ENCODE assay signal across 8 mouse cellular contexts in the genomic region with DNA sequence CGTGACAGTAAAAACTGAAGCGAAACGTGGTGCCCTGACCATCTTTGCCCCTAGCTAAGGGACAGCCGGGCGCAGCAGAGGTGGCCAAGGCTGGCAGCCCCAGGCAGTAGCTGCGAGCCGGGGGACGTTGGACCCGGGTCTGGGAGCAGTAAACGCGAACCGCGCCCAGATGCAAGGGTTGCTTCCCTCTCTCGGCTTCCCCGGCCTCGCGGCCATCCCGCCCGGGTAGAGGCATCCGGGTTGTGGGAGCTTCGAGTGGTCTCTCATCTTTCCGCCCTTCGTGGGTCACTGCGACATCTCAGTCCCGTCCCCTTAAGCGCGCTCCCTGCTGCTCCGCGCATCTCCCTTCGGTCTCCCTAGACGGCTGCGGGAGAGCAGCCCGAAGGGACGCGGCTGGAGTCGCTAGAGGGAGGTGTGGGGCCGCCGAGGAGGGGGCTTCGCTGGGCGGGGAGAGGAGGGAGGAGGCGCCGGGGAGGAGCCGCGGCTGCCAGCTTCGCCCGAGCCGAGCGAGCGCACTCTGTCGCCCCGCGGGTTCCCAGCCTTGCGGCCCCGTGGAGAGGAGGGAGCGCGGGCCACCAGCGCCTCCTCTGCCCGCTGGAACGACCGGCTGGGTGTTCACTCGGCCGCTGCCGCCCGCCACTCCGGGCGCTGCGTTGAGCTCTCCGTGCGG. TPM values are rescaled to one million over a fixed set of nuclear protein-coding genes. Genes with fewer than 3 reads are reported as not detected.
A peak's percentile ranks its signal among the peaks of the same experiment; 100 is the strongest.
DNase-seq lines count a peak whose midpoint lies in the region; ATAC-seq and TF ChIP-seq lines count a peak whose summit lies in the region.

No protein-coding gene starts in this region.

- H3K9me3 ChIP-seq in hindbrain, embryonic 11.5 days (ENCODE audit: control insufficient read depth, low read length): no peaks in the 10 kb centered on the region
- H3K9me3 ChIP-seq in lung, postnatal 0 days (ENCODE audit: low read length): no peaks in the 10 kb centered on the region

- peak; percentile 74 for ATAC-seq in frontal cortex, adult (ENCODE audit: low TSS enrichment)
- ATAC-seq in hindbrain, embryonic 11.5 days (ENCODE audit: low FRiP score): peak; percentile 91
- peak; percentile 93 for ATAC-seq in lung, postnatal 0 days

- no peak for TF ChIP-seq POLR2A in cerebellum, adult 2 months (IDR thresholded peaks at IDR 0.05; ENCODE audit: borderline replicate concordance, insufficient read depth, low read length)

- peak; percentile 90 for DNase-seq in MN1 (ENCODE audit: low spot score)
- DNase-seq in cerebellum, adult 2 months: peak; percentile 82 to 89
- DNase-seq in hindbrain, embryonic 11.5 days (ENCODE audit: low spot score): peak; percentile 84
- DNase-seq in layer of hippocampus, postnatal 10 days (ENCODE audit: low spot score in 2 of 2): peak; percentile 80 to 87
- DNase-seq in lung, postnatal 0 days (ENCODE audit: low spot score): peak; percentile 96
- DNase-seq in ovary, postnatal 10 days (ENCODE audit: low spot score): peak; percentile 79
- DNase-seq in thymus, postnatal 0 days (ENCODE audit: low spot score): peak; percentile 88

- no peaks in the 10 kb centered on the region for H3K36me3 ChIP-seq in hindbrain, embryonic 11.5 days (ENCODE audit: control insufficient read depth, insufficient read depth, low read length)
- H3K36me3 ChIP-seq in lung, postnatal 0 days (ENCODE audit: insufficient read depth, low read length): no peaks in the 10 kb centered on the region

- peak overlapping the region; percentile 77 for H3K9ac ChIP-seq in hindbrain, embryonic 11.5 days (ENCODE audit: low read depth, low read length)
- H3K9ac ChIP-seq in lung, postnatal 0 days (replicated peaks; ENCODE audit: low read depth): peak overlapping the region; percentile 78

- TF ChIP-seq EP300 in lung, postnatal 0 days (IDR thresholded peaks at IDR 0.05): no peak; the same call in 1 of the 2 replicates

- no peaks in the 10 kb centered on the region; the same call in none of the 2 replicates for H3K4me1 ChIP-seq in cerebellum, adult 2 months (ENCODE audit: control insufficient read depth, insufficient read depth, low read length)
- H3K4me1 ChIP-seq in hindbrain, embryonic 11.5 days (replicated peaks; ENCODE audit: control insufficient read depth, insufficient read depth, low read length): no peaks in the 10 kb centered on the region
- H3K4me1 ChIP-seq in lung, postnatal 0 days (ENCODE audit: insufficient read depth, low read depth, low read length): no peaks in the 10 kb centered on the region; the same call in 1 of the 2 replicates

- H3K27me3 ChIP-seq in cerebellum, adult 2 months (ENCODE audit: control insufficient read depth, insufficient read depth, low read length): no peaks in the 10 kb centered on the region
- H3K27me3 ChIP-seq in hindbrain, embryonic 11.5 days (ENCODE audit: control insufficient read depth, insufficient read depth, low read length): no peaks in the 10 kb centered on the region
- no peaks in the 10 kb centered on the region for H3K27me3 ChIP-seq in lung, postnatal 0 days (replicated peaks; ENCODE audit: insufficient read depth, low read length)

- H3K4me3 ChIP-seq in cerebellum, adult 2 months (replicated peaks; ENCODE audit: insufficient read depth, low read depth, low read length): peak overlapping the region; percentile 97
- H3K4me3 ChIP-seq in hindbrain, embryonic 11.5 days (ENCODE audit: low read depth, low read length): peak overlapping the region; percentile 81
- H3K4me3 ChIP-seq in lung, postnatal 0 days (ENCODE audit: low read depth, low read length): peak overlapping the region; percentile 84

- under 1% methylated on average over 60 of the region's 69 CpGs for WGBS in cerebellum, adult 2 months
- WGBS in hindbrain, embryonic 11.5 days: 0% methylated on average over 39 of the region's 69 CpGs
- under 1% methylated on average over 44 of the region's 69 CpGs for WGBS in lung, postnatal 0 days

- peak overlapping the region; percentile 95 for H3K27ac ChIP-seq in cerebellum, adult 2 months (ENCODE audit: insufficient read depth, low read length)
- H3K27ac ChIP-seq in hindbrain, embryonic 11.5 days (ENCODE audit: low read depth, low read length): peak overlapping the region; percentile 94
- H3K27ac ChIP-seq in lung, postnatal 0 days (ENCODE audit: low read length): peak overlapping the region; percentile 99

- no peak; the same call in 1 of the 2 replicates for TF ChIP-seq CTCF in cerebellum, adult 2 months (IDR thresholded peaks at IDR 0.05; ENCODE audit: borderline replicate concordance, insufficient read depth, low read depth, low read length)
- TF ChIP-seq CTCF in lung, postnatal 0 days (IDR thresholded peaks at IDR 0.05): peak; percentile 83

- H3K4me2 ChIP-seq in hindbrain, embryonic 11.5 days (replicated peaks; ENCODE audit: low read depth, low read length): peak overlapping the region; percentile 90
- H3K4me2 ChIP-seq in lung, postnatal 0 days (replicated peaks; ENCODE audit: low read depth, low read length): peak overlapping the region; percentile 91

RNA-seq across cellular contexts. Expression of a gene that starts 0.5 kb away (rescaled TPM):
- 162 and 183 TPM in 2 replicates for polyA plus RNA-seq in cerebellum, adult 2 months (2012; rRNA removed)
- 15.7 and 20.6 TPM in 2 replicates for polyA plus RNA-seq in hindbrain, embryonic 11.5 days (2014; fragmentation: Nextera tagmentation; extraction: Ambion mirVana)
- total RNA-seq in layer of hippocampus, postnatal 10 days (2021): 10 to 100 TPM; 67.3 to 73.7 TPM
- 36.6 and 39.9 TPM in 2 replicates for polyA plus RNA-seq in lung, postnatal 0 days (2015; fragmentation: Nextera tagmentation; extraction: Ambion mirVana)
- polyA plus RNA-seq in thymus, postnatal 0 days (2015; fragmentation: Nextera tagmentation; extraction: Ambion mirVana): 30.5 and 39.5 TPM in 2 replicates

Comparison
In these comparisons a context has a peak if more than half of its experiments do, and no peak if none do; other contexts are left out.
1. Peak in every context shown above with its lines: DNase-seq, ATAC-seq, H3K4me3 ChIP-seq and H3K27ac ChIP-seq.